Comparison of ENCODE assay signal across 9 mouse cellular contexts in genomic region chr14:37068516-37068915, GRCm38 (mm10). TPM values are rescaled to one million over a fixed set of nuclear protein-coding genes. Genes with fewer than 3 reads are reported as not detected.
DNase-seq lines count a peak whose midpoint lies in the region; ATAC-seq lines count a peak whose summit lies in the region.
"Had no signal": no experiment of that assay in that cellular context is flagged by ENCODE, and none has a peak within 500 bp of the region (broad histone marks: within the 10 kb centered on the region; RNA-seq: fewer than 3 reads in every experiment).

No protein-coding gene starts in this region.

- no peaks in the 10 kb centered on the region for H3K4me1 ChIP-seq in midbrain, embryonic 10.5 days
- no peaks in the 10 kb centered on the region; the same call in 1 of the 2 replicates for H3K4me1 ChIP-seq in midbrain, embryonic 15.5 days
- no peaks in the 10 kb centered on the region for H3K4me1 ChIP-seq in embryonic facial prominence, embryonic 14.5 days (ENCODE audit: control insufficient read depth, insufficient read depth, low read length)
- H3K4me1 ChIP-seq in liver, embryonic 11.5 days (replicated peaks; ENCODE audit: control insufficient read depth, insufficient read depth, low read length), result no peaks in the 10 kb centered on the region
- H3K4me1 ChIP-seq: embryonic facial prominence, embryonic 15.5 days; megakaryocyte, embryonic 14.5 days had no signal

- no peak overlapping the region for H3K4me2 ChIP-seq in midbrain, embryonic 15.5 days
- no peak overlapping the region for H3K4me2 ChIP-seq in embryonic facial prominence, embryonic 14.5 days (ENCODE audit: low read depth, low read length)
- no peak overlapping the region for H3K4me2 ChIP-seq in liver, embryonic 11.5 days
- H3K4me2 ChIP-seq: embryonic facial prominence, embryonic 15.5 days had no signal

- H3K27ac ChIP-seq in midbrain, embryonic 10.5 days (replicated peaks), result no peak overlapping the region
- H3K27ac ChIP-seq in midbrain, embryonic 15.5 days, result no peak overlapping the region
- no peak overlapping the region for H3K27ac ChIP-seq in embryonic facial prominence, embryonic 14.5 days (replicated peaks; ENCODE audit: low read depth, low read length)
- no peak overlapping the region for H3K27ac ChIP-seq in liver, embryonic 11.5 days (ENCODE audit: low read depth, low read length)
- H3K27ac ChIP-seq: embryonic facial prominence, embryonic 15.5 days had no signal

- H3K9ac ChIP-seq in midbrain, embryonic 15.5 days, result no peak overlapping the region
- H3K9ac ChIP-seq in embryonic facial prominence, embryonic 14.5 days (ENCODE audit: low read depth, low read length), result no peak overlapping the region
- no peak overlapping the region for H3K9ac ChIP-seq in liver, embryonic 11.5 days (ENCODE audit: low read depth, low read length)
- H3K9ac ChIP-seq: embryonic facial prominence, embryonic 15.5 days had no signal

- peak; percentile 52 for DNase-seq in midbrain, embryonic 10.5 days (ENCODE audit: low spot score)
- peak; percentile 46 to 53 for DNase-seq in adrenal gland, adult 18-20 months (ENCODE audit: low spot score in 2 of 2)
- peak; percentile 77 for DNase-seq in embryonic facial prominence, embryonic 14.5 days (ENCODE audit: low spot score)
- DNase-seq in liver, embryonic 11.5 days (ENCODE audit: low spot score), result peak; percentile 53
- peak; percentile 10 to 54 for DNase-seq in urinary bladder, postnatal 36 days (ENCODE audit: low spot score in 2 of 2)

- 19% methylated on average over 9 of the region's 9 CpGs for WGBS in midbrain, embryonic 10.5 days
- WGBS in midbrain, embryonic 15.5 days, result 22% methylated on average over 9 of the region's 9 CpGs
- WGBS in embryonic facial prominence, embryonic 14.5 days, result 14% methylated on average over 9 of the region's 9 CpGs
- 20% methylated on average over 9 of the region's 9 CpGs for WGBS in liver, embryonic 11.5 days

- no peak overlapping the region for H3K4me3 ChIP-seq in midbrain, embryonic 10.5 days
- no peak overlapping the region for H3K4me3 ChIP-seq in midbrain, embryonic 15.5 days
- no peak overlapping the region for H3K4me3 ChIP-seq in embryonic facial prominence, embryonic 14.5 days (ENCODE audit: low read depth, low read length)
- no peak overlapping the region for H3K4me3 ChIP-seq in liver, embryonic 11.5 days (ENCODE audit: low read depth, low read length)
- H3K4me3 ChIP-seq: embryonic facial prominence, embryonic 15.5 days; megakaryocyte, embryonic 14.5 days had no signal

- H3K9me3 ChIP-seq in midbrain, embryonic 10.5 days (replicated peaks), result no peaks in the 10 kb centered on the region
- no peaks in the 10 kb centered on the region for H3K9me3 ChIP-seq in midbrain, embryonic 15.5 days
- no peaks in the 10 kb centered on the region for H3K9me3 ChIP-seq in embryonic facial prominence, embryonic 14.5 days (ENCODE audit: control insufficient read depth, low read length)
- H3K9me3 ChIP-seq in liver, embryonic 11.5 days (ENCODE audit: control insufficient read depth, low read length), result no peaks in the 10 kb centered on the region
- H3K9me3 ChIP-seq: embryonic facial prominence, embryonic 15.5 days had no signal

- no peaks in the 10 kb centered on the region for H3K27me3 ChIP-seq in midbrain, embryonic 10.5 days (ENCODE audit: low read depth, poor library complexity, severe bottlenecking)
- no peaks in the 10 kb centered on the region for H3K27me3 ChIP-seq in midbrain, embryonic 15.5 days (replicated peaks)
- no peaks in the 10 kb centered on the region for H3K27me3 ChIP-seq in embryonic facial prominence, embryonic 14.5 days (replicated peaks; ENCODE audit: control insufficient read depth, insufficient read depth, low read length)
- H3K27me3 ChIP-seq in liver, embryonic 11.5 days (replicated peaks; ENCODE audit: control insufficient read depth, insufficient read depth, low read length), result no peaks in the 10 kb centered on the region
- H3K27me3 ChIP-seq: embryonic facial prominence, embryonic 15.5 days; megakaryocyte, embryonic 14.5 days had no signal

- H3K36me3 ChIP-seq in midbrain, embryonic 10.5 days, result no peaks in the 10 kb centered on the region
- H3K36me3 ChIP-seq in midbrain, embryonic 15.5 days (replicated peaks), result no peaks in the 10 kb centered on the region
- H3K36me3 ChIP-seq in embryonic facial prominence, embryonic 14.5 days (ENCODE audit: control insufficient read depth, insufficient read depth, low read length), result no peaks in the 10 kb centered on the region
- H3K36me3 ChIP-seq in liver, embryonic 11.5 days (ENCODE audit: control insufficient read depth, insufficient read depth, low read length), result no peaks in the 10 kb centered on the region
- H3K36me3 ChIP-seq: embryonic facial prominence, embryonic 15.5 days had no signal

- ATAC-seq in midbrain, embryonic 15.5 days (replicated peaks), result no peak
- peak; percentile 67; the same call in 1 of the 2 replicates for ATAC-seq in embryonic facial prominence, embryonic 14.5 days (ENCODE audit: low read depth)
- ATAC-seq in liver, embryonic 11.5 days (replicated peaks; ENCODE audit: low FRiP score), result no peak
- no peak for ATAC-seq in inflammation-experienced regulatory T-cells, adult 6 months

RNA-seq across cellular contexts. Expression of gene Lrit2, which starts 0.8 kb away (rescaled TPM):
- not detected in 2 replicates for polyA plus RNA-seq in midbrain, embryonic 10.5 days (2016; fragmentation: Nextera tagmentation; extraction: Ambion mirVana)
- not detected in 2 replicates for polyA plus RNA-seq in midbrain, embryonic 15.5 days (2015; fragmentation: Nextera tagmentation; extraction: Ambion mirVana)
- not detected for total RNA-seq in adrenal gland, adult 18-20 months (2021)
- polyA plus RNA-seq in embryonic facial prominence, embryonic 14.5 days (2014; fragmentation: Nextera tagmentation; extraction: Ambion mirVana), result 0.06 TPM in 1 of 2 replicates, not detected in the other
- polyA plus RNA-seq in liver, embryonic 11.5 days (2014; fragmentation: Nextera tagmentation; extraction: Ambion mirVana), result not detected in 2 replicates
- polyA plus RNA-seq in inflammation-experienced regulatory T-cells, adult 6 months (2017; shearing (Covaris generic)), result not detected
- polyA plus RNA-seq: embryonic facial prominence, embryonic 15.5 days had no signal

RNA-seq across cellular contexts. Expression of gene Lrit1, which starts 13.9 kb away (rescaled TPM):
- not detected in 2 replicates for polyA plus RNA-seq in midbrain, embryonic 10.5 days (2016; fragmentation: Nextera tagmentation; extraction: Ambion mirVana)
- polyA plus RNA-seq in midbrain, embryonic 15.5 days (2015; fragmentation: Nextera tagmentation; extraction: Ambion mirVana), result not detected in 2 replicates
- not detected for total RNA-seq in adrenal gland, adult 18-20 months (2021)
- polyA plus RNA-seq in embryonic facial prominence, embryonic 14.5 days (2014; fragmentation: Nextera tagmentation; extraction: Ambion mirVana), result not detected in 2 replicates
- polyA plus RNA-seq in liver, embryonic 11.5 days (2014; fragmentation: Nextera tagmentation; extraction: Ambion mirVana), result not detected in 2 replicates
- not detected for polyA plus RNA-seq in inflammation-experienced regulatory T-cells, adult 6 months (2017; shearing (Covaris generic))
- polyA plus RNA-seq: embryonic facial prominence, embryonic 15.5 days had no signal

RNA-seq across cellular contexts. Expression of gene Rgr, which starts 19.8 kb away (rescaled TPM):
- not detected in 2 replicates for polyA plus RNA-seq in midbrain, embryonic 10.5 days (2016; fragmentation: Nextera tagmentation; extraction: Ambion mirVana)
- 0.21 TPM in 1 of 2 replicates, not detected in the other for polyA plus RNA-seq in midbrain, embryonic 15.5 days (2015; fragmentation: Nextera tagmentation; extraction: Ambion mirVana)
- not detected for total RNA-seq in adrenal gland, adult 18-20 months (2021)
- polyA plus RNA-seq in embryonic facial prominence, embryonic 14.5 days (2014; fragmentation: Nextera tagmentation; extraction: Ambion mirVana), result 0.39 and 1.4 TPM in 2 replicates
- not detected in 2 replicates for polyA plus RNA-seq in liver, embryonic 11.5 days (2014; fragmentation: Nextera tagmentation; extraction: Ambion mirVana)
- polyA plus RNA-seq in inflammation-experienced regulatory T-cells, adult 6 months (2017; shearing (Covaris generic)), result not detected

RNA-seq across cellular contexts. Expression of gene Cdhr1, which starts 29.6 kb away (rescaled TPM):
- polyA plus RNA-seq in midbrain, embryonic 10.5 days (2016; fragmentation: Nextera tagmentation; extraction: Ambion mirVana), result 0.11 and 0.14 TPM in 2 replicates
- 2.3 and 2.6 TPM in 2 replicates for polyA plus RNA-seq in midbrain, embryonic 15.5 days (2015; fragmentation: Nextera tagmentation; extraction: Ambion mirVana)
- total RNA-seq in adrenal gland, adult 18-20 months (2021), result not detected
- polyA plus RNA-seq in embryonic facial prominence, embryonic 14.5 days (2014; fragmentation: Nextera tagmentation; extraction: Ambion mirVana), result 3.0 TPM in 2 replicates
- 0.05 TPM in 2 replicates for polyA plus RNA-seq in liver, embryonic 11.5 days (2014; fragmentation: Nextera tagmentation; extraction: Ambion mirVana)
- polyA plus RNA-seq in inflammation-experienced regulatory T-cells, adult 6 months (2017; shearing (Covaris generic)), result under 1 TPM in 1 of 3 experiments, not detected in 2; 0.11 TPM

RNA-seq across cellular contexts. Expression of gene 2610528A11Rik, which starts 45.3 kb away (rescaled TPM):
- polyA plus RNA-seq in midbrain, embryonic 10.5 days (2016; fragmentation: Nextera tagmentation; extraction: Ambion mirVana), result not detected in 2 replicates
- not detected in 2 replicates for polyA plus RNA-seq in midbrain, embryonic 15.5 days (2015; fragmentation: Nextera tagmentation; extraction: Ambion mirVana)
- under 1 TPM in 1 of 2 experiments, not detected in 1; 0.83 TPM for total RNA-seq in adrenal gland, adult 18-20 months (2021)
- polyA plus RNA-seq in embryonic facial prominence, embryonic 14.5 days (2014; fragmentation: Nextera tagmentation; extraction: Ambion mirVana), result 7.9 and 9.0 TPM in 2 replicates
- 0.25 and 0.45 TPM in 2 replicates for polyA plus RNA-seq in liver, embryonic 11.5 days (2014; fragmentation: Nextera tagmentation; extraction: Ambion mirVana)
- not detected for polyA plus RNA-seq in inflammation-experienced regulatory T-cells, adult 6 months (2017; shearing (Covaris generic))
